Mouse (Mus musculus) brain, embryonic 14.5 days (tissue): ENCODE results near the gene Sulf2.

ENCODE experiments used
- CTCF ChIP-seq: fragments of 200-500 bp; IDR thresholded peaks from 2 replicates; pipeline ENCODE4 v1.5.1; 2012; ENCODE audit warnings: inconsistent platforms, mild to moderate bottlenecking, moderate library complexity, borderline replicate concordance; ENCODE audit not compliant: insufficient read depth, insufficient read length; ENCODE audit errors: extremely low read depth
- POLR2A ChIP-seq: fragments of 200-500 bp; IDR thresholded peaks from 2 replicates; pipeline ENCODE4 v1.6.1; 2012; ENCODE audit warnings: mild to moderate bottlenecking, inconsistent platforms, borderline replicate concordance; ENCODE audit not compliant: poor library complexity, insufficient read depth, insufficient read length, severe bottlenecking; ENCODE audit errors: extremely low read depth

GRCm38 (mm10) chr2:166027834-166028233 is 127.6 kb downstream of the Sulf2 start:
- no peak for TF ChIP-seq POLR2A
- no peak for TF ChIP-seq CTCF
